Mouse (Mus musculus): ENCODE data around the gene Nup205.
"Not testable (repeated sequence)": the region's sequence is repeated elsewhere in the genome, so short reads cannot be mapped to it uniquely, and the experiment has no call there.

Nup205 gene

GRCm38 (mm10) chr6:35176979-35177649 lies at the start of gene Nup205:
Nup205 (plus strand) TSS chr6:35177421.
- DNase-seq (ENCODE audit: low spot score) = peak; percentile 81

- no peak for DNase-seq (ENCODE audit: low spot score)
Observed at GRCm38 (mm10) chr6:35132806-35133205, 44.4 kb upstream of the Nup205 start.

DNA sequence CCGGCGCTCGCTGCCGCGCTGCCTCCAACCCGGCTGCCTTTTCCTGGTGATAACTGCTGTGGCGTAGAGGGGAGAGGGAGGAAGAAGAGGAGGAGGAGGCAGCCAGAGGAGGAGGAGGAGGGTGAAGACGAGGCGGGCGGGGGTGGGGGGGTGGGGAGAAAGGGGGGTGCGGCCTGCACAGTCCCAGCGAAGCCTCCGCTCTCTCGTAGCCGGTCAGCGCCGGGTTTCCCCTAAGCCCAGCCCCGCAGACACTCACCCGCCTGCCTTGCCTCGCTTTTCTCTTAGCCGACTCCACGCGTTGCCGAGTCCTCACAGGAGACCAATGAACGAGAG lies 44.0 kb upstream of the Nup205 start:
- no peak for DNase-seq (ENCODE audit: low spot score)

DNA sequence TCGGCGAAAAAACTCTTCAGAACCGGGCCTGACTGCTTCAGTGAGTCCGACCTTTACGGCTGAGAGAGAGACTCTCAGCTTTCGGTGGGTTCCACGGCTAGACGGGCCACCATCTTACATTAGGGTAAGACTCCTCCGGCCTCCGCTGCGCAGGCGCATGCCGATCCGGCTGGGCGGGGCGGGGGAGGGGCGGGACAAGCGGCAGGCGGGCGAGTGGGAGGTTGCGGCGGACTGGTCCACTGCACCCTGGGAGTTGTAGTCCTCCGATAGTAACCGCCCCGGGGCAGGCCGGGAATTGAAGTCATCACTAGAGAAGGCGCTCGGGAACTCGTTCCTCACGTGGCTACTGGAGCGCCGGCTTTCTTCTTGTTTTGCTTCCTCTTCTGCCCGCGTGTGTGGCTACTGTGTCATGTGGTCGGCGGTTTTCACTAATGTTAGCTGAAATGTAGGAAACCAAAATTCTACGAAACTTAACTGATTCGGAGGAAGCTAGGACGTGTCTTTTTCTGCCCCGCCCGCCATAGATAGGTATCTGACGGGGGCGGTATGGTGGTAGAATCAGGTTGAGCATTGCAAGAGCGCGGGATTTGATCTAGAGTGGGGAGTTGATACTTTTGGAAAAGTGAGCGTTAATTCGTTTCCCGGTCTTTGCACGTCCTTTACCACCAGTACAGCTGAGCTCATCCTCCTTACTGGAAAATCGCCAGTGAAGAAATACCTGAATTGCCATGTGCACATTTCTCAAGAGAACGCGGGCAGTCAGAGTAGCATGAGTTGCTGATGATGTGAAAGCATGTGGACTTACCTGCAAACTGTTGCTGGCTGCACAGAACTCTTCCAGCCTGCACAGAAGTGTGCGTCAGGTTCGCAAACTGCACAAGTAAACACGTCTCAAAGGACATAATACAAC lies 43.4 kb upstream of the Nup205 start, which contains the start of gene Cnot4:
Cnot4 (minus strand) TSS at position 146 of the 910 bp plus-strand sequence.
- peak; percentile 98 for DNase-seq (ENCODE audit: low spot score)

DNA sequence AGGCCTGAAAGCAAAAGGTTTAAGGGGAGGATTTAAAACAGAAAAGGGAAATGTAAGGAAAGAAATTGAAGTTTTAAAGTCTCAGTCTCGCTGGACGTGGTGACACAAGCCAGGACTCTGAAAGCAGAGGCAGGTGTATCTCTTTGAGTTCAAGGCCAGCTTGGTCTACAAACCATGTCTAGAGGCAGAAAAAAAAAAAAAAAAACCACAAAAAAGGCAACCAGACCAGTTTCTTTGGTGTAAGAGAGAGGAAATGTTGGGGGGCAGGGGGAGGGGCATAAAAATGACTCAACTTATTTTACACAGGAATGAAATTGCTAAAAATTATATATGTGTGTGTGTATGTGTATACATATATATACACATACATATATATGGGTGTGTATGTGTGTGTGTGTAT lies 42.4 kb upstream of the Nup205 start:
- no peak for DNase-seq (ENCODE audit: low spot score)

DNA sequence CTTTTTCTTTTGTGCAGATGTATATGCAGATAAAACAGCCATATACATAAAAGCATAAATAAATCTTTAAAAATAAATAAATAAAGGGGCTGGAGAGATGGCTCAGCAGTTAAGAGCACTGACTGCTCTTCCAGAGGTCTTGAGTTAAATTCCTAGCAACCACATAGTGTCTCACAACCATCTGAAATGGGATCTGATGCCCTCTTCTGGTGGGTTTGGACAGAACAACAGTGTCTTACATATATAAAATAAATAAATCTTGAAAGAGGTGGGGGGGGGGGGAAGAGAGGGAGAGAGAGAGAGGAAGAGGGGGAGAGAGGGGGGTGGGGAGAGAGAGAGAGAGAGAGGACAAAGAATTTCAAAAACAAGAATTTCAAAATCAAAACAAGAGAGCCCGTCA lies 36.9 kb upstream of the Nup205 start:
- no peak for DNase-seq (ENCODE audit: low spot score)

GRCm38 (mm10) chr6:35145569-35145968 lies 31.7 kb upstream of the Nup205 start:
- DNase-seq (ENCODE audit: low spot score) = no peak

GRCm38 (mm10) chr6:35147726-35148422 lies 29.3 kb upstream of the Nup205 start:
- no peak for DNase-seq (ENCODE audit: low spot score)

- no peak for DNase-seq (ENCODE audit: low spot score)
Observed at GRCm38 (mm10) chr6:35154540-35154939, 22.7 kb upstream of the Nup205 start.

- DNase-seq (ENCODE audit: low spot score) = no peak
Observed at GRCm38 (mm10) chr6:35169250-35169649, 8.0 kb upstream of the Nup205 start.

- not testable (repeated sequence) for DNase-seq (ENCODE audit: low spot score)
Observed at GRCm38 (mm10) chr6:35172028-35172427, 5.2 kb upstream of the Nup205 start.

GRCm38 (mm10) chr6:35173181-35173580 lies 4.0 kb upstream of the Nup205 start:
- no peak for DNase-seq (ENCODE audit: low spot score)

- DNase-seq (ENCODE audit: low spot score) = peak; percentile 32
Observed at GRCm38 (mm10) chr6:35177650-35178272, 540 bp downstream of the Nup205 start.

GRCm38 (mm10) chr6:35179299-35179698 lies 2.1 kb downstream of the Nup205 start:
- not testable (repeated sequence) for DNase-seq (ENCODE audit: low spot score)

DNA sequence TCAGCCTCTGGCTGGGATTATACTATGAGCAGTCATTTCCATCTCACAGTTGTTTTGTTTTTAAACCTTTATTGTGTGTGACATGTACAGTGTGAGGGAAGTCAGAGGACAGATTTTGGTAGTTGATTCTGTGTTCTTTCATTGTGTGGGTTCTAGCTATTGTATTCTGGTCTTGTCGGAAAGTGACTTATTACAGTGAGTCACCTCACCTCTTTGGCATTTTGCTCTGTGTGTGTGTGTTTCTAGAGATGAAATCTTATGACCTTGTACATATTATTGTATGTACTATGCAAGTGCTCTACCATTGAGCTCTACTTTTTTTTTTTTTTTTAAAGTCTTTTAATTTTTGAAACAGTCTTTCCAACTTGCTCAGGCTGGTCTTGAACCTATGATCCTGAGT lies 7.6 kb downstream of the Nup205 start:
- no peak for DNase-seq (ENCODE audit: low spot score)

- no peak for DNase-seq (ENCODE audit: low spot score)
Observed at GRCm38 (mm10) chr6:35191198-35191597, 14.0 kb downstream of the Nup205 start.

DNA sequence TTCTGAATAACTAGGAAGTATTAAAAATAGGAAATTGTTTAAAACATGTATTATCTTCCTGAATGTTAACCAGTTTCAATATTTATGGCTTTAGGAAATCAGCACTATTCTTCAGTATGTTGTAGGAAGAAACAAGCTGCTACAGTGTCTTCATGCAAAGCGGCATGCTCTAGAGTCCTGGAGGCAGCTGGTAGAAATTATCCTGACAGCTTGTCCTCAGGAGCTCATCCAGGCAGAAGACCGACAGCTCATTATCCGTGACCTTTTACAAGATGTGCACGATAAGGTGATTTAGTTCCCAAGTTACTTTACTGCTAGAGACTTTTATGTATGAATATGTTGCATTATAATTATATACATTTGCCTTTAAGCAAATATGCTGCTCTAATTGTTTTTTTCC lies 48.5 kb downstream of the Nup205 start:
- no peak for DNase-seq (ENCODE audit: low spot score)

- DNase-seq (ENCODE audit: low spot score) = no peak
Observed at GRCm38 (mm10) chr6:35229415-35229814, 52.2 kb downstream of the Nup205 start.

- no peak for DNase-seq (ENCODE audit: low spot score)
Observed at GRCm38 (mm10) chr6:35236108-35236785, 59.0 kb downstream of the Nup205 start.

- no peak for DNase-seq (ENCODE audit: low spot score)
Observed at GRCm38 (mm10) chr6:35243252-35243651, 66.0 kb downstream of the Nup205 start.

DNA sequence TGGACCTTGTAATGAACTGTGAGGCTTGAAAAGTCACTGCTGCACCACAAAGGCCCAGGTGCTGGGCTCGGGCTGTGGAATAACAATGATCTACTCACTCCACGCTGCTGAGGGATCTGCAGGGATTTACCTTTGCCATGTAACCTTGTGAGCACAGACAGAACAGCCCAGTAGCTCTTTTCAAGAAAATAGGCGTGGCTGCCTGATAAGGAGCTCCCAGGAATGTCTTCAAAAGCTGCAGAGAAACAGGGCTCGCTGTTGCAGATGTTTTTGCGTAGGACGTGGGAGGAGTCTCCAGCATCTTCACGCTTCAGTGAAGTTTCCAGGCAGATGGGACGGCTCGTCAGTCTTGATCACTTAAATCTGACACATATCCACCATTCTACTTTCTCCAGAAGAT lies 66.8 kb downstream of the Nup205 start:
- no peak for DNase-seq (ENCODE audit: low spot score)

GRCm38 (mm10) chr6:35245086-35245485 lies 67.9 kb downstream of the Nup205 start:
- DNase-seq (ENCODE audit: low spot score) = no peak

Data from spleen, adult 12 weeks (tissue).